ENCODE assay signal across 17 mouse cellular contexts in genomic region chr6:41046553-41046952, GRCm38 (mm10). TPM values are rescaled to one million over a fixed set of nuclear protein-coding genes. Genes with fewer than 3 reads are reported as not detected.
DNase-seq lines count a peak whose midpoint lies in the region; ATAC-seq and TF ChIP-seq lines count a peak whose summit lies in the region.
"Had no signal": no experiment of that assay in that cellular context is flagged by ENCODE, and none has a peak within 500 bp of the region (broad histone marks: within the 10 kb centered on the region; RNA-seq: fewer than 3 reads in every experiment).

No protein-coding gene starts in this region.

- H3K4me2 ChIP-seq in intestine, postnatal 0 days (replicated peaks; ENCODE audit: low read depth) = no peak overlapping the region
- no peak overlapping the region for H3K4me2 ChIP-seq in intestine, embryonic 15.5 days (replicated peaks)
- no peak overlapping the region for H3K4me2 ChIP-seq in kidney, embryonic 14.5 days (replicated peaks; ENCODE audit: low read depth, low read length)
- H3K4me2 ChIP-seq: limb, embryonic 13.5 days had no signal

- CTCF ChIA-PET in Patski (lab: Charles Lee) = no interaction called here

- H3K27ac ChIP-seq in intestine, postnatal 0 days (ENCODE audit: low read depth, low read length) = no peak overlapping the region
- H3K27ac ChIP-seq in intestine, embryonic 15.5 days = no peak overlapping the region
- no peak overlapping the region for H3K27ac ChIP-seq in kidney, embryonic 14.5 days (ENCODE audit: low read depth, low read length)
- H3K27ac ChIP-seq: limb, embryonic 13.5 days; macrophage had no signal

- H3K9me3 ChIP-seq in intestine, postnatal 0 days (ENCODE audit: control insufficient read depth) = no peaks in the 10 kb centered on the region
- no peaks in the 10 kb centered on the region for H3K9me3 ChIP-seq in intestine, embryonic 15.5 days
- H3K9me3 ChIP-seq in kidney, embryonic 14.5 days (ENCODE audit: control insufficient read depth, low read length) = no peaks in the 10 kb centered on the region
- H3K9me3 ChIP-seq: limb, embryonic 13.5 days had no signal

- H3K4me1 ChIP-seq in intestine, postnatal 0 days (replicated peaks; ENCODE audit: control insufficient read depth, insufficient read depth, low read length) = no peaks in the 10 kb centered on the region
- H3K4me1 ChIP-seq in intestine, embryonic 15.5 days (replicated peaks) = no peaks in the 10 kb centered on the region
- no peaks in the 10 kb centered on the region for H3K4me1 ChIP-seq in kidney, embryonic 14.5 days (ENCODE audit: control insufficient read depth, insufficient read depth, low read length)
- H3K4me1 ChIP-seq: limb, embryonic 13.5 days had no signal

- H3K27me3 ChIP-seq in intestine, postnatal 0 days (replicated peaks; ENCODE audit: control insufficient read depth, insufficient read depth, low read length) = no peaks in the 10 kb centered on the region
- H3K27me3 ChIP-seq in intestine, embryonic 15.5 days (replicated peaks) = no peaks in the 10 kb centered on the region
- peaks cover 5% of the 10 kb centered on the region for H3K27me3 ChIP-seq in Patski
- H3K27me3 ChIP-seq in kidney, embryonic 14.5 days (ENCODE audit: control insufficient read depth, insufficient read depth, low read length) = no peaks in the 10 kb centered on the region
- H3K27me3 ChIP-seq: limb, embryonic 13.5 days had no signal

- ATAC-seq in intestine, postnatal 0 days = no peak
- no peak for ATAC-seq in intestine, embryonic 15.5 days
- ATAC-seq in Patski = no peak
- peak; percentile 85 for ATAC-seq in megakaryocyte, adult 5-6 weeks (ENCODE audit: poor library complexity, severe bottlenecking)
- ATAC-seq in kidney, embryonic 14.5 days (ENCODE audit: low FRiP score, low TSS enrichment) = no peak

- H3K4me3 ChIP-seq in intestine, postnatal 0 days (ENCODE audit: low read depth, low read length) = no peak overlapping the region
- no peak overlapping the region for H3K4me3 ChIP-seq in intestine, embryonic 15.5 days (replicated peaks)
- no peak overlapping the region for H3K4me3 ChIP-seq in kidney, embryonic 14.5 days (ENCODE audit: low read length)
- H3K4me3 ChIP-seq: limb, embryonic 13.5 days had no signal

- 68% methylated on average over 2 of the region's 2 CpGs for WGBS in intestine, postnatal 0 days
- 61% methylated on average over 2 of the region's 2 CpGs for WGBS in intestine, embryonic 15.5 days
- WGBS in kidney, embryonic 14.5 days = 70% methylated on average over 2 of the region's 2 CpGs

- peak; percentile 82 for DNase-seq in 416B (ENCODE audit: low read depth)
- no peak for DNase-seq in Patski (ENCODE audit: low read depth, low spot score)
- no peak for DNase-seq in right cerebral cortex, postnatal 25 days
- no peak for DNase-seq in cerebellum, postnatal 10 days
- DNase-seq: heart, postnatal 36 days; kidney, adult 11 months had no signal

- no peak overlapping the region for H3K9ac ChIP-seq in intestine, postnatal 0 days (ENCODE audit: low read depth, low read length)
- H3K9ac ChIP-seq in intestine, embryonic 15.5 days = no peak overlapping the region
- no peak overlapping the region for H3K9ac ChIP-seq in kidney, embryonic 14.5 days (ENCODE audit: low read depth, low read length)
- H3K9ac ChIP-seq: limb, embryonic 13.5 days had no signal

- peak; percentile 45 for TF ChIP-seq CTCF in intestine, postnatal 0 days (IDR thresholded peaks at IDR 0.05; ENCODE audit: low read depth)
- peak; percentile 72 for TF ChIP-seq CTCF in Patski (IDR thresholded peaks at IDR 0.05)

- no peaks in the 10 kb centered on the region for H3K36me3 ChIP-seq in intestine, postnatal 0 days (ENCODE audit: control insufficient read depth, insufficient read depth)
- no peaks in the 10 kb centered on the region for H3K36me3 ChIP-seq in intestine, embryonic 15.5 days
- no peaks in the 10 kb centered on the region for H3K36me3 ChIP-seq in kidney, embryonic 14.5 days (ENCODE audit: control insufficient read depth, insufficient read depth, low read length)
- H3K36me3 ChIP-seq: limb, embryonic 13.5 days had no signal

- in situ Hi-C loops in Patski (cut with MboI; ENCODE audit: low pct_unique_long_range_greater_than_20kb) = no loop called here

- POLR2A ChIA-PET in Patski (lab: Charles Lee) = no interaction called here

RNA-seq across cellular contexts. Expression of gene 2210010C04Rik, which starts 11.2 kb away (rescaled TPM):
- polyA plus RNA-seq in intestine, postnatal 0 days (2015; fragmentation: Nextera tagmentation; extraction: Ambion mirVana) = 2.2 and 5.2 TPM in 2 replicates
- 1.5 and 4.1 TPM in 2 replicates for polyA plus RNA-seq in intestine, embryonic 15.5 days (2015; fragmentation: Nextera tagmentation; extraction: Ambion mirVana)
- 0.09 TPM for polyA plus RNA-seq in Patski (2021)
- not detected in 2 replicates for total RNA-seq in megakaryocyte, adult 5-6 weeks (2015)
- not detected in 2 replicates for total RNA-seq in megakaryocyte, adult 5-6 weeks (2017)
- polyA plus RNA-seq in kidney, embryonic 14.5 days (2014; fragmentation: Nextera tagmentation; extraction: Ambion mirVana) = not detected in 2 replicates
- total RNA-seq: adrenal gland, adult 18-20 months; gastrocnemius, postnatal 4 days; heart, postnatal 36 days; layer of hippocampus, postnatal 10 days had no signal
- polyA plus RNA-seq: embryonic facial prominence, embryonic 11.5 days; forebrain, embryonic 11.5 days; limb, embryonic 13.5 days; macrophage had no signal

RNA-seq across cellular contexts. Expression of gene Gm2663, which starts 47.3 kb away (rescaled TPM):
- polyA plus RNA-seq in intestine, postnatal 0 days (2015; fragmentation: Nextera tagmentation; extraction: Ambion mirVana) = 0.93 and 2.5 TPM in 2 replicates
- polyA plus RNA-seq in intestine, embryonic 15.5 days (2015; fragmentation: Nextera tagmentation; extraction: Ambion mirVana) = 0.62 and 1.1 TPM in 2 replicates
- polyA plus RNA-seq in Patski (2021) = not detected
- not detected in 2 replicates for total RNA-seq in megakaryocyte, adult 5-6 weeks (2015)
- total RNA-seq in megakaryocyte, adult 5-6 weeks (2017) = not detected in 2 replicates
- not detected in 2 replicates for polyA plus RNA-seq in kidney, embryonic 14.5 days (2014; fragmentation: Nextera tagmentation; extraction: Ambion mirVana)
- total RNA-seq: adrenal gland, adult 18-20 months; gastrocnemius, postnatal 4 days; heart, postnatal 36 days; layer of hippocampus, postnatal 10 days had no signal
- polyA plus RNA-seq: embryonic facial prominence, embryonic 11.5 days; forebrain, embryonic 11.5 days; limb, embryonic 13.5 days; macrophage had no signal
